Mouse (Mus musculus): ENCODE results near the gene Pla2g4d.
"Not testable (repeated sequence)": the region's sequence is repeated elsewhere in the genome, so short reads cannot be mapped to it uniquely, and the experiment has no call there.

Gene Pla2g4d

DNA sequence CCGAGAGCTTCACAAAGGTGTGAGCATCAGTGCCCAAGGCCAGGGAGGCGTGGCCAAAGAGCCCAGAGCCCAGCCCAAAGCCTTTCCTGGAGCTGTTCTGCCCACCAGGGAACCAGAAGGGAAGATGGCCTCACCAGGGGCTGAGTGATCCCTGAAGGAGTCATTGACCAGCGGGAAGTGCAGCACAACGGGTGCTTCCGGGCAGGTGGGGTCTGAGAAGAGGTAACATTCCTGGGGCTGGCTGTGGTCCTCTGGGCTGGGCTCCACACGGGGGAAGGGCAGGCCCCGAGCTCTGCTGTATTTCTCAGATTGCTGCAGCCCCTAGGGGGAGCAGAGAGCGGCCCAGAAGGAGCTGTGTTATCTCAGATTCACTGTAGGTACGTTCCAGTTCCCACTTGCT is 20.4 kb downstream of the Pla2g4d start:
- in situ Hi-C loops (cut with MboI; ENCODE audit: low pct_unique_long_range_greater_than_20kb in 1 of 2, low sequenced_read_pairs in 2 of 2, unreplicated experiment in 1 of 2), result loop anchor here (5.0 kb wide), 1 partner anchor 81 kb away; no protein-coding TSS in a partner anchor

DNA sequence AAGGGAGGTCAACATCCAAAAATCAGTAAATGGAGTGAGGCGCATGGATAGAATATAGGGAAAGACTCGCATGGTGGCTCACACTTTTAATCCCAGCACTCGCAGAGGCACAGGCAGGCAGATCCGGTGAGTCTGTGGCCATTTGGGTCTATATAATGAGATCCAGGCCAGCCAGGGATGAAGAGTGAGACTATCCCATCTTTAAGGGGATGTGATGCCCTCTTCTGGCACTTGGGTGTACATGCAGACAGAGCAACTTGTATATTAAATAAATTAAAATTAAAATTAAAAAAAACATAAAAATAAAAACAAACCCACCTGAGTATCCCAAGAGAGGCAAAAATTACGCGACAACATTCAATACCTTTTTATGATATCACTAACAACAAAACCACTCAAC is 23.5 kb downstream of the Pla2g4d start:
- in situ Hi-C loops (cut with MboI; ENCODE audit: low pct_unique_long_range_greater_than_20kb in 1 of 2, low sequenced_read_pairs in 2 of 2, unreplicated experiment in 1 of 2), result loop anchor here (5.0 kb wide), 1 partner anchor 78 kb away; no protein-coding TSS in a partner anchor

- in situ Hi-C loops (cut with MboI; ENCODE audit: low pct_unique_long_range_greater_than_20kb in 1 of 2, low sequenced_read_pairs in 2 of 2, unreplicated experiment in 1 of 2), result loop anchor here (5.0 kb wide), 1 partner anchor 78 kb away; no protein-coding TSS in a partner anchor
Observed at GRCm38 (mm10) chr2:120264858-120265257, 24.1 kb downstream of the Pla2g4d start.

- in situ Hi-C loops (cut with MboI; ENCODE audit: low pct_unique_long_range_greater_than_20kb in 1 of 2, low sequenced_read_pairs in 2 of 2, unreplicated experiment in 1 of 2), result no loop called here
Observed at GRCm38 (mm10) chr2:120262876-120263275, 26.1 kb downstream of the Pla2g4d start.

- in situ Hi-C loops (cut with MboI; ENCODE audit: low pct_unique_long_range_greater_than_20kb in 1 of 2, low sequenced_read_pairs in 2 of 2, unreplicated experiment in 1 of 2), result no loop called here
Observed at GRCm38 (mm10) chr2:120261346-120261745, 27.7 kb downstream of the Pla2g4d start.

GRCm38 (mm10) chr2:120256259-120256658 is 32.7 kb downstream of the Pla2g4d start:
- in situ Hi-C loops (cut with MboI; ENCODE audit: low pct_unique_long_range_greater_than_20kb in 1 of 2, low sequenced_read_pairs in 2 of 2, unreplicated experiment in 1 of 2), result no loop called here

GRCm38 (mm10) chr2:120252644-120253043 is 36.4 kb downstream of the Pla2g4d start:
- in situ Hi-C loops (cut with MboI; ENCODE audit: low pct_unique_long_range_greater_than_20kb in 1 of 2, low sequenced_read_pairs in 2 of 2, unreplicated experiment in 1 of 2), result no loop called here

DNA sequence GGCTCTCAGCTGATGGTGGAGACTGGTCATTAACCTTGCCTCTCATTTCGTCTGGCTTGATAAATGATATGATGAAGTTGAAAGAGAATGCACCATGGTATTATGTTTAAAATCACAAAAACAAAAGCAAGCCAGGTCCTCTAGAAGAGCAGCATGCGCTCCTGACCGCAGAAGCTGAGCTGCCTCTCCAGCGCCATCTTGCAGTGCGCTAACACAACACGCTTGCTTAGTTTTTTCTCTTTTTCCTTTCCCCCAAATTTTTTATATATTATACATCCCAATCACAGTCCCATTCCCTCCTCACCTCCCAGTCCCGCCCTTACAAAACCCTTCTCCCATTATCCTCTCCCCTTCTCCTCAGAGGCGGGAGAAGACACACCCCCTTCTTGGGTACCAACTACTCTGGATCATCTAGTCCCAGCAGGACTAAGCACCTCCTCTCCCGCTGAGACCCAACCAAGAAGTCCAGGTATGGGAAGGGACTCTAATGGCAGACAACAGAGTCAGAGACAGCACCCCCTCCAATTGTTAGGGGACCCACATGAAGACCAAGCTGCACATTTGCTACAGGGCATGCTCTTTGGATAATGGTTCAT is 43.5 kb downstream of the Pla2g4d start:
- in situ Hi-C loops (cut with MboI; ENCODE audit: low pct_unique_long_range_greater_than_20kb in 1 of 2, low sequenced_read_pairs in 2 of 2, unreplicated experiment in 1 of 2), result no loop called here

DNA sequence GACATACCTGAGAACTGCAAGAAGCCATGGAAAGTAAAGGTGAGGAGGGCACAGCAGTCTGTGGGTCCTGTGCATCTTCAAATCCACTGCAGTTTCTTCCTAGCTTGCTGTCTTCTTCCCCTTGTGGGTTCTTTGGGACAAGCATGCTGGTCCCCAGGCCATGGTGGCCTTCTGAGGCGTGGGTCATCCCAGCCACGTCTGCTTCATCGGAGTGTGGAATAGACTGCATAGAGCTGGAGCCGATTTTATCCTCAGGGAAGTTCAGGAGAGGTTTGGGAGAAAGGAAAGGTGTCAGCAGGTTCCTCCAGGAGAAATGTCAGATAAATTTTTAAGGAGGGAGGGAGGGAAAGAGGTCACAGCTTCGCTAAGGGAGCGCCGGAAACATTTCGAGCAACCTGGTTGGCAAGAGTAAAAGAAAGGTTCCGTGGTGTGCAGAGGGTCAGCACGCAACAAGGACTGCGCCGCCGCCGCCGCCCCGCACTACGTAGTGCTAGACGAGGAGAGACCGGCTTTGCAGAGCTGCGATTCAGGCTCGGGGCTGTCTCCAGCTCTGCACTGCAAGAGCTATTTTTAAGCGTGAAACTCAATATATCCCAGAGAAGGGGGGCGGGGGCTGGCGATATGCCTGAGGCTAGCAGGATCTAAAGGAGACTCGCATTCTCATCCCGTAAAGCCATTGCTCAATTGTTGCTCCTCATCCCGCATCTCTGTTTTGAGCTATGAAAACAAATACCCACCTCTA is 44.1 kb downstream of the Pla2g4d start, which contains the start of gene Pla2g4e:
Gene Pla2g4e (minus strand): TSS at position 657 of the 742 bp plus-strand sequence.
- in situ Hi-C loops (cut with MboI; ENCODE audit: low pct_unique_long_range_greater_than_20kb in 1 of 2, low sequenced_read_pairs in 2 of 2, unreplicated experiment in 1 of 2), result no loop called here

DNA sequence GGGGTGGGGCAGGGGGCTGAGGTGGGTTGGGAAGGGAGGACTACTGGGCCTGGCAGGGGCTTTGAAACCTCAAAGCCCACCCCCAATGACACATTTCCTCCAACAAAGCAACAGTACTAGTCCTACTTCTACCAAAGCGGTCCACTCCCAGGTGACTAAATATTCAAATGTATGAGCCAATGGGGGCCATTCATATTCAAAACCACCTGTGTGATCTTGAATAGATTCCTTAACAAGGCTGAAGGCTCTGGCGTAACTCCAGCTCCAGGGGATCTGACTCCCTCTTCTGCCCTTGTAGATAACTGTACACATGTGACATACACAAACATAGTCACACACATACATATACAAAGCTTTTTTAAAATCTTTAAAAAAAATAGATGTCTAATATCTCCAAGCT is 45.0 kb downstream of the Pla2g4d start:
- in situ Hi-C loops (cut with MboI; ENCODE audit: low pct_unique_long_range_greater_than_20kb in 1 of 2, low sequenced_read_pairs in 2 of 2, unreplicated experiment in 1 of 2), result no loop called here

GRCm38 (mm10) chr2:120242791-120243467 is 46.1 kb downstream of the Pla2g4d start:
- in situ Hi-C loops (cut with MboI; ENCODE audit: low pct_unique_long_range_greater_than_20kb in 1 of 2, low sequenced_read_pairs in 2 of 2, unreplicated experiment in 1 of 2), result no loop called here

DNA sequence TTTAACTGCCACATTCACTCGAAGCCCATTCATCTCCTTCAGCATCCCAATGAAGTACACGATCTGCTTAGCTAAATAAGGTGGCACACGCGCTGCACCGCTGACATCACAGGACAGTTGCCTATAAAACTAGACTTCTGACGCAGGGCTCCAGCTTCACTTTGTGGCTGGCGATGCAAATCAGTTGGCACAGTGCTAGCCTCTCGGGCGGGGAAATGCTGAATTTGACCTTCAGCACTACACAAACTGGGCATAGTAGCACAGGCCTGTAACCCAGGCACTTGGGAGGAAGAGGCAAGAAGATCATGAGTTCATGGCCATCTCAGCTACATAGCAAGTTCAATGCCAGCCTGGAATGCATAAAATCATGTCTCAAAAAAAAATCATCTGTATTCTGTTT is 50.3 kb downstream of the Pla2g4d start:
- in situ Hi-C loops (cut with MboI; ENCODE audit: low pct_unique_long_range_greater_than_20kb in 1 of 2, low sequenced_read_pairs in 2 of 2, unreplicated experiment in 1 of 2), result not testable (repeated sequence)

- in situ Hi-C loops (cut with MboI; ENCODE audit: low pct_unique_long_range_greater_than_20kb in 1 of 2, low sequenced_read_pairs in 2 of 2, unreplicated experiment in 1 of 2), result no loop called here
Observed at GRCm38 (mm10) chr2:120237784-120238183, 51.2 kb downstream of the Pla2g4d start.

- in situ Hi-C loops (cut with MboI; ENCODE audit: low pct_unique_long_range_greater_than_20kb in 1 of 2, low sequenced_read_pairs in 2 of 2, unreplicated experiment in 1 of 2), result no loop called here
Observed at GRCm38 (mm10) chr2:120235947-120236640, 52.9 kb downstream of the Pla2g4d start.

DNA sequence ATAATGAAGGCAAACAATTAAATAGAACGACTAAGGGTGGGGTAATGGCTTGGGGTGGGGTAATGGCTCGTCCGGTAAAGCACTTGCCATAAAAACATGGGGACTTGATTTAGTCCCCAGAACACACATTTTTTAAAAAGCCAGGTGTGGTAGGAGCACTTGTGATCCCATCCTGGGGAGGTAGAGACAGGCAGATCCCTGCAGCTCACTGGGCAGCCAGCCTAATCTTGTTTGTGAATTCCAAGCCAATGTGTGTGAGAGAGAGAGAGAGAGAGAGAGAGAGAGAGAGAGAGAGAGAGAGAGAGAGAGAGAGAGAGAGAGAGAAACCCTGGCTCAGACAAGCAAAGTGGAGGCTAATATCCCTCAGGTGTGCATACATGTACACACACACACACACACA is 53.6 kb downstream of the Pla2g4d start:
- in situ Hi-C loops (cut with MboI; ENCODE audit: low pct_unique_long_range_greater_than_20kb in 1 of 2, low sequenced_read_pairs in 2 of 2, unreplicated experiment in 1 of 2), result no loop called here

- in situ Hi-C loops (cut with MboI; ENCODE audit: low pct_unique_long_range_greater_than_20kb in 1 of 2, low sequenced_read_pairs in 2 of 2, unreplicated experiment in 1 of 2), result no loop called here
Observed at GRCm38 (mm10) chr2:120231642-120232041, 57.4 kb downstream of the Pla2g4d start.

Measured in mouse embryonic stem cell (cell line).